ENCODE assay signal across 18 mouse cellular contexts in the genomic region with DNA sequence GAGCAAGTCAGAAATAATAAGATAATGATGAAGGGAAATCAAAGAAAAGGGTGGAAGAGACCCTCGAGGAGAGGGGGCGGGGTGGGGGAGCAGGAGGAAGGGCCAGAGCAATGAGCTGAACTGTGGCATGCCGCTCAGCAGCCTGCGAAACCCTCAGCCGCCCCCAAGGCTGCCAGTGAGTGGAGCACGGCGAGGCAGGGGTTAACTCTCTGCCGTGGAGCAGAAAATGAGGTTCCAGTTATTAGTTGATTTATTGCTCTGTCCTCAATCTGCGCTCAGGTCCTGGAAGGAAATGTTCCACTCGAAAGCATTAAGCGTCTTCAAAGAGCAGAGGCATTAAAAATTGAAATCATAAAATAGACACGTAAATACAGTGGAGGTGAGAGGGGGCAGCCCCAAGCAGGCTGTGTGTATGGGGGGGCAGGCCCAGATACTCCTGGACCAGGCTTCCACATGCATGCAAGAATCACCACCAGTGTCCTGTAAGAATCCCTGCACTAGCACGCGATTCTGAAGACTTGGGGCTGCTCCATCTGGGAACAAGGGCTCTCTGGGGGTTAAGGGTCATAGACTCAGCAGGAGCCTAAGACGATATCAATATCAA.
A peak's percentile ranks its signal among the peaks of the same experiment; 100 is the strongest.
DNase-seq lines count a peak whose midpoint lies in the region; ATAC-seq and TF ChIP-seq lines count a peak whose summit lies in the region.
"Had no signal": no experiment of that assay in that cellular context is flagged by ENCODE, and none has a peak within 500 bp of the region (broad histone marks: within the 10 kb centered on the region; RNA-seq: fewer than 3 reads in every experiment).

No protein-coding gene starts in this region.

- H3K9ac ChIP-seq in forebrain, embryonic 13.5 days = peak overlapping the region; percentile 9; the same call in 1 of the 2 replicates
- no peak overlapping the region for H3K9ac ChIP-seq in limb, embryonic 14.5 days (ENCODE audit: low read depth, low read length, severe bottlenecking)
- H3K9ac ChIP-seq: forebrain, embryonic 15.5 days had no signal

- H3K4me3 ChIP-seq in forebrain, embryonic 13.5 days = no peak overlapping the region
- no peak overlapping the region for H3K4me3 ChIP-seq in forebrain, embryonic 10.5 days
- H3K4me3 ChIP-seq in limb, embryonic 14.5 days (replicated peaks; ENCODE audit: low read length) = no peak overlapping the region
- H3K4me3 ChIP-seq in embryonic facial prominence, embryonic 10.5 days = no peak overlapping the region
- H3K4me3 ChIP-seq: forebrain, embryonic 15.5 days; gastrocnemius, adult 2 months; myocyte had no signal

- TF ChIP-seq POLR2A in limb, embryonic 14.5 days (IDR thresholded peaks at IDR 0.05; ENCODE audit: borderline replicate concordance, extremely low read depth, insufficient read depth, insufficient read length) = no peak

- DNase-seq in forebrain, embryonic 10.5 days (ENCODE audit: extremely low spot score, low spot score) = no peak
- peak; percentile 34 for DNase-seq in retina, postnatal 1 day
- DNase-seq in retina, embryonic 14.5 days (ENCODE audit: low spot score) = no peak
- DNase-seq in limb, embryonic 14.5 days (ENCODE audit: low spot score) = peak; percentile 25
- DNase-seq in embryonic facial prominence, embryonic 10.5 days (ENCODE audit: low spot score) = no peak
- DNase-seq in heart, adult 18-20 months = no peak
- DNase-seq in layer of hippocampus, adult 8-10 months (ENCODE audit: low spot score in 2 of 2) = no peak
- DNase-seq: adrenal gland, postnatal 10 days; B cell, adult 2 months; cerebellum, postnatal 14 days; gastrocnemius, adult 2 months; heart, postnatal 4 days; liver; lung, adult 2 months had no signal

- peaks cover 11% of the 10 kb centered on the region; the same call in 1 of the 2 replicates for H3K27me3 ChIP-seq in forebrain, embryonic 13.5 days
- peaks cover 6% of the 10 kb centered on the region for H3K27me3 ChIP-seq in forebrain, embryonic 10.5 days (ENCODE audit: poor library complexity, severe bottlenecking)
- no peaks in the 10 kb centered on the region for H3K27me3 ChIP-seq in limb, embryonic 14.5 days (ENCODE audit: control insufficient read depth, insufficient read depth, low read length)
- H3K27me3 ChIP-seq in embryonic facial prominence, embryonic 10.5 days (replicated peaks; ENCODE audit: low read depth, poor library complexity, severe bottlenecking) = no peaks in the 10 kb centered on the region
- H3K27me3 ChIP-seq: forebrain, embryonic 15.5 days had no signal

- no peak overlapping the region for H3K4me2 ChIP-seq in forebrain, embryonic 13.5 days
- H3K4me2 ChIP-seq in limb, embryonic 14.5 days (replicated peaks; ENCODE audit: low read depth, low read length, severe bottlenecking) = no peak overlapping the region
- H3K4me2 ChIP-seq: forebrain, embryonic 15.5 days; heart, embryonic 11.5 days had no signal

- H3K9me3 ChIP-seq in forebrain, embryonic 13.5 days (replicated peaks) = no peaks in the 10 kb centered on the region
- no peaks in the 10 kb centered on the region for H3K9me3 ChIP-seq in forebrain, embryonic 10.5 days
- H3K9me3 ChIP-seq in limb, embryonic 14.5 days (ENCODE audit: control insufficient read depth, low read length) = no peaks in the 10 kb centered on the region
- H3K9me3 ChIP-seq in embryonic facial prominence, embryonic 10.5 days = no peaks in the 10 kb centered on the region
- H3K9me3 ChIP-seq: forebrain, embryonic 15.5 days had no signal

- no peak overlapping the region for H3K27ac ChIP-seq in forebrain, embryonic 13.5 days
- H3K27ac ChIP-seq in forebrain, embryonic 10.5 days = no peak overlapping the region
- no peak overlapping the region for H3K27ac ChIP-seq in limb, embryonic 14.5 days (replicated peaks; ENCODE audit: low read depth, low read length)
- no peak overlapping the region for H3K27ac ChIP-seq in embryonic facial prominence, embryonic 10.5 days (replicated peaks)
- H3K27ac ChIP-seq: forebrain, embryonic 15.5 days; gastrocnemius, adult 2 months had no signal

- WGBS in forebrain, embryonic 13.5 days = 63% methylated on average over 15 of the region's 15 CpGs
- 77% methylated on average over 15 of the region's 15 CpGs for WGBS in forebrain, embryonic 10.5 days
- 22% methylated on average over 15 of the region's 15 CpGs for WGBS in limb, embryonic 14.5 days
- WGBS in embryonic facial prominence, embryonic 10.5 days = 66% methylated on average over 15 of the region's 15 CpGs

- peaks cover 18% of the 10 kb centered on the region for H3K4me1 ChIP-seq in forebrain, embryonic 13.5 days
- peaks cover 6% of the 10 kb centered on the region; the same call in 1 of the 2 replicates for H3K4me1 ChIP-seq in forebrain, embryonic 10.5 days
- peaks cover 8% of the 10 kb centered on the region; the same call in 1 of the 2 replicates for H3K4me1 ChIP-seq in limb, embryonic 14.5 days (ENCODE audit: control insufficient read depth, insufficient read depth, low read length)
- peaks cover 9% of the 10 kb centered on the region for H3K4me1 ChIP-seq in embryonic facial prominence, embryonic 10.5 days

- H3K36me3 ChIP-seq in forebrain, embryonic 13.5 days (ENCODE audit: poor library complexity, severe bottlenecking) = no peaks in the 10 kb centered on the region
- no peaks in the 10 kb centered on the region for H3K36me3 ChIP-seq in forebrain, embryonic 10.5 days (replicated peaks)
- no peaks in the 10 kb centered on the region for H3K36me3 ChIP-seq in limb, embryonic 14.5 days (ENCODE audit: control insufficient read depth, insufficient read depth, low read length)
- H3K36me3 ChIP-seq in embryonic facial prominence, embryonic 10.5 days (replicated peaks) = no peaks in the 10 kb centered on the region
- H3K36me3 ChIP-seq: forebrain, embryonic 15.5 days had no signal

- ATAC-seq in forebrain, embryonic 13.5 days = no peak
- ATAC-seq in limb, embryonic 14.5 days (ENCODE audit: low FRiP score, low read depth) = no peak
- ATAC-seq: forebrain, embryonic 15.5 days had no signal

Comparison
In these comparisons a context has a peak if more than half of its experiments do, and no peak if none do; other contexts are left out.
1. DNase-seq: peak in retina, postnatal 1 day (single experiment) and limb, embryonic 14.5 days (single experiment); none in forebrain, embryonic 10.5 days (single experiment), retina, embryonic 14.5 days (single experiment), embryonic facial prominence, embryonic 10.5 days (single experiment), heart, adult 18-20 months (0 of 2) and layer of hippocampus, adult 8-10 months (0 of 2).